Mouse (Mus musculus) small intestine, adult 2 months (tissue): ENCODE results near the gene Lsm7.

ENCODE experiments used
- CTCF ChIP-seq: fragments of 200-500 bp; IDR thresholded peaks from 2 replicates; pipeline ENCODE4 v1.5.1; 2012; ENCODE audit warnings: low read depth, mild to moderate bottlenecking, control low read depth, inconsistent platforms, low read length, moderate library complexity, mixed read lengths; ENCODE audit not compliant: insufficient replicate concordance, insufficient read length; ENCODE audit errors: extremely low read depth
- POLR2A ChIP-seq: fragments of 200-500 bp; IDR thresholded peaks from 2 replicates; pipeline ENCODE4 v1.6.1; 2012; ENCODE audit warnings: low read depth, mild to moderate bottlenecking, control low read depth, inconsistent platforms, low read length, moderate library complexity

DNA sequence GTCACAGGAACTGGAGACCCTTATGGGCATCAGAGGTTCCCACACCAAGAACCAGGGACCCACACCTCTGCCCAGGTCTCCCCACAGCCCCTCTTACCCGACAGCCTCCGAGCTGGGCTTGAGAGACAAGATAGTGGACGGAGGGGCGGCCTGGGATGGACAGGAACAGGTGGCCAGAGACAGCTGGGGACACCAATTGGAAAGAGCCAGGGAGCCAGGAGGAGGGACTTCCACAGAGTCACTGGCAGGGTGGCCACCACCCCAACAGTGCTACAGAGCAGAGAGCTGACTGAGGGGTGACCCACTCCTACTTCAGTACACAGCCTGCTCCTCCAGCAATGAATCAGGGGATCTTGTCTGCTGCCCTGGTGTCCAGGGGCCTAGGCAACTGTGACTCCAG lies 41.6 kb downstream of the Lsm7 start, which contains the start of gene Jsrp1:
- TF ChIP-seq CTCF (no peak), POLR2A (no peak)
